Mouse (Mus musculus) forebrain, embryonic 13.5 days (tissue): ENCODE measurements around the gene Ralgapa1. TPM values are rescaled to one million over a fixed set of nuclear protein-coding genes. Genes with fewer than 3 reads are reported as not detected.
A peak's percentile ranks its signal among the peaks of the same experiment; 100 is the strongest.
"Not testable (repeated sequence)": the region's sequence is repeated elsewhere in the genome, so short reads cannot be mapped to it uniquely, and the experiment has no call there.

Experiments
- ATAC-seq: fragments of 200-750 bp; cut with Nextera tagmentation; 2 replicates; pipeline ENCODE4 v1.8.0; 2017
- H3K27ac ChIP-seq: fragments of 300-500 bp; sonication (generic); 2 replicates; pipeline ENCODE4 v1.5.1; 2015; ENCODE audit warnings: inconsistent platforms, mild to moderate bottlenecking, moderate library complexity
- H3K27me3 ChIP-seq: fragments of 300-500 bp; sonication (generic); 2 replicates; pipeline ENCODE4 v1.6.1; 2015; ENCODE audit warnings: mild to moderate bottlenecking, inconsistent platforms
- H3K36me3 ChIP-seq: fragments of 300-500 bp; sonication (generic); 2 replicates; pipeline ENCODE4 v1.6.1; 2015; ENCODE audit warnings: mild to moderate bottlenecking, inconsistent platforms; ENCODE audit not compliant: poor library complexity, severe bottlenecking
- H3K4me1 ChIP-seq: fragments of 300-500 bp; sonication (generic); 2 replicates; pipeline ENCODE4 v1.6.1; 2015; ENCODE audit warnings: inconsistent platforms
- H3K4me2 ChIP-seq: fragments of 300-500 bp; sonication (generic); 2 replicates; pipeline ENCODE4 v1.6.1; 2015; ENCODE audit warnings: inconsistent platforms, mild to moderate bottlenecking, moderate library complexity
- H3K4me3 ChIP-seq: fragments of 300-500 bp; sonication (generic); 2 replicates; pipeline ENCODE4 v1.5.1; 2015; ENCODE audit warnings: mild to moderate bottlenecking, inconsistent platforms
- H3K9ac ChIP-seq: fragments of 300-500 bp; sonication (generic); 2 replicates; pipeline ENCODE4 v1.6.1; 2015; ENCODE audit warnings: mild to moderate bottlenecking, inconsistent platforms
- H3K9me3 ChIP-seq: fragments of 300-500 bp; sonication (generic); replicated peaks from 2 replicates; pipeline ENCODE4 v1.6.1; 2016; ENCODE audit warnings: inconsistent platforms
- WGBS: fragments of 180-500 bp; shearing (Covaris S2); methylation state at CpG from one replicate; pipeline ENCODE4 v1.1.7; 2015; 5-methylcytosine and 5-hydroxymethylcytosine counted together
- polyA plus RNA-seq: library from polyadenylated mRNA; unstranded; fragments of >200 nt; fragmentation: Nextera tagmentation; extraction: Ambion mirVana; gene quantifications from 2 replicates; pipeline ENCODE4 v1.2.1, GENCODE M21; 2015

Gene Ralgapa1
- polyA plus RNA-seq, 1 experiment from 2014 or later: 14.1 TPM

DNA sequence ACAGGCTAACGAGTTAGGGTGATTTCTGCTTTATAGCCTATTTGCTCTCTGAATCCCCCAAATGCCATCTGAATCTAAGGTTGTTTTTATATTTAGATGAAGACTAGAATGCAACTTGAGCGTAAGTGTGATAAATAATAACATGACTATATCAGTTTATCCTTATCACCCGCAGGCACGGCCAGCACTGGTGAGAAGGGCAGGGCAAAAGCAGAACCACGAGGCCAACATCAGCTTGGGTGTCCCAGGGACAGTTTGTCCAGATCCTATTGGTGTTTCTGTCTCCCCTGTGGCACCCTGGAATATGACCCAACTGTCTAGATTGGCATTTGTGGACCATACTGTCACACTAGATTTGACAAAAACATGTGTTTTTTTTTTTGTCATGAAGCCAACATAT is 197.7 kb downstream of the Ralgapa1 start:
- Histone ChIP-seq H3K36me3 (no peaks in the 10 kb centered on the region), H3K4me3 (no peak overlapping the region), H3K9me3 (no peaks in the 10 kb centered on the region), H3K27ac (0 out of 2 replicates have a peak overlapping the region, but pooled peaks have one; percentile 23), H3K27me3 (no peaks in the 10 kb centered on the region), H3K4me1 (peaks cover 20% of the 10 kb centered on the region), H3K4me2 (no peak overlapping the region), H3K9ac (no peak overlapping the region)
- ATAC-seq: no peak
- WGBS: 58% methylated on average over 5 of the region's 5 CpGs

DNA sequence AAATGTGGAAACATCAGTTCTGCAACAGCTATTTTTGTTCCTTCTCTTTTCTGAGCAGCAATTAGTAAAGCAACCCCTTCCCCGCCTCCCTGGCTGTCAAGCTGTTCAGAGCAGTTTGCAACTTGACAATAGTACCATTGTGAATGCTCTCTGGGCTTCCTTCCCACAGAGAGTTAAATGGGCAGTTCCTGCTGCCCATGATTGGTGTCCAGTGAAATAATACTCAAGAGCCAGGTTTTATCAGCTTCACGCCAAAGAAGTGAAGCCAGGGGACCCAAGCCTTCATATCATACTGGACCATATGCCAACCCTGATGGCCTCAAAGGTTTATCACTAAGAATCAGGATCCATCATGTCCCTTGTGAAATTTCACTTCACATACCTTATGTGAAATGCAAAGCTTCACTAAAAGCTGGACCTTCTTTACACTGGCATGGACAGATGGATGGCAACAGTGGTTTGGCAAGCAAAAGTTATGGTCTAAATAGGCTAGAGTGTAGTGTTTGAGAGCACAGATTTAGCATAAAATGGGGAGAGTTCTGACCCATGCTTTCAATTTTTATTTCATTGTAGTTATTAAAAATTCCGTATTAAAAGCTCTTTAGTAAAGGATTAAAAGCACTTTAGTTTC is 198.2 kb downstream of the Ralgapa1 start:
- Histone ChIP-seq H3K36me3 (no peaks in the 10 kb centered on the region), H3K4me3 (no peak overlapping the region), H3K4me1 (peaks cover 20% of the 10 kb centered on the region), H3K4me2 (no peak overlapping the region), H3K9ac (no peak overlapping the region), H3K27me3 (no peaks in the 10 kb centered on the region), H3K27ac (0 out of 2 replicates have a peak overlapping the region, but pooled peaks have one; percentile 23), H3K9me3 (no peaks in the 10 kb centered on the region)
- ATAC-seq: peak; percentile 85
- WGBS: 13% methylated on average over 3 of the region's 3 CpGs

DNA sequence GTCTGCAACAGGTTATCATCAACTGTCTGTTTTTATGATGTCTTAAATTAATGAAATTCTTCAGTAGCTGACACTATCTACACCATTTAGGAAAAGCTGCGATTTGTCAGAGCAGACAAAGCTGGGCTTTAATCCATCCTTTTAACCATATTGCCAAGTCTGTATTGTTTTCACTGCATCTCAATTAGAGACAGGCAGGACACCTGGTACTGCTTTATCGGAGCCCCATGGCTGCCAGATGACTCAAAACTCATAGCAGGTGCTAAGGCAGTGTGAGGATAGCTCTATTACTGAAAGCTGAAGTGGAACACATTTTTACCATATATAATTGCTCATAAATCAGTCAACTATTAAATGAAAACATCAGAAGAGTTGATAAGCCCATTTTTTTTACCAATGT is 200.6 kb downstream of the Ralgapa1 start:
- ATAC-seq: no peak
- H3K36me3 ChIP-seq: no peaks in the 10 kb centered on the region
- H3K4me3 ChIP-seq: no peak overlapping the region
- H3K4me2 ChIP-seq: no peak overlapping the region
- H3K9ac ChIP-seq: no peak overlapping the region
- no peaks in the 10 kb centered on the region for H3K27me3 ChIP-seq
- no peak overlapping the region for H3K27ac ChIP-seq
- WGBS: 19% methylated on average over 2 of the region's 2 CpGs
- H3K4me1 ChIP-seq: peaks cover 17% of the 10 kb centered on the region
- no peaks in the 10 kb centered on the region for H3K9me3 ChIP-seq

DNA sequence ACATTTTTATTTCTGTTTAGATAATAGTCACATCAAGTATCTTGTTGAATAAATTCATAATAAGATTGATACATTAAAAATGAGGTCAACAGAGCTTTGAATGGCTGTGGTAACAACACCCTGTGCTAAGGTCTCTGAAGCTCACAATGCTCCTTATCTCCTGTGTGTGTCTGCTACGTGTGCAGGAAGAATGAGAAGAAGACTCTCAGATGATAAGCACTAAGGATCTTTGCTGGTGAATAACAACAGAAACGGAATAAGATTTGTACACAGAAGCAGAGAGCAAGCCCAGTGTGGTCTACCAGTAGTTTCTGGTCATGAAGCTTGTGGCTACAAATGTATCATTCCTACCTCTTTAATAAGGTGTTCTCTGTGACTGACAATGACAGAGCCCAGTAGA is 210.2 kb downstream of the Ralgapa1 start:
- no peaks in the 10 kb centered on the region for H3K9me3 ChIP-seq
- no peak overlapping the region for H3K27ac ChIP-seq
- H3K4me2 ChIP-seq: no peak overlapping the region
- 74% methylated on average over 2 of the region's 2 CpGs for WGBS
- no peak overlapping the region for H3K9ac ChIP-seq
- H3K4me3 ChIP-seq: no peak overlapping the region
- no peak for ATAC-seq
- H3K4me1 ChIP-seq: peaks cover 4% of the 10 kb centered on the region
- no peaks in the 10 kb centered on the region for H3K27me3 ChIP-seq
- no peaks in the 10 kb centered on the region for H3K36me3 ChIP-seq

DNA sequence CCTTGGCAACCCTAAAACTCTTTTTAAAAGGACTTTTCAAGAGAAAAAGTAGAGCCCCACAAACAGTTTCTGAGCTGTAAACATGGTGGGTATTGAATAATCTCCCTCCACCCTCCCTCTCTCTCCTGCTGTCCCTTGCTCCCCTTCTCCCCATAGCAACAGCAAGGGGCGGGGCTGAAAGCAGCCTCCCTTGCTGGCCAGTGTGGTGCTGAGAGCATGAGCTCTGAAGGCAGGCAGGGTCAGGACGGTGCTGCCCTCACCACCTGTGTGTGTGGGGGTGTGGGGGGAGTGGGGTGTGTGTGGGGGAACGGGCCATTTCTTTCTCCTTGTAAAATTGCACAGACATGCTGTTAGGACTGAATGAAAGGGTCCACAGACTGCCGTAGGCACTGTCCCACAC is 213.1 kb downstream of the Ralgapa1 start:
- ATAC-seq: 0 out of 2 replicates have a peak, but pooled peaks have one; percentile 24

DNA sequence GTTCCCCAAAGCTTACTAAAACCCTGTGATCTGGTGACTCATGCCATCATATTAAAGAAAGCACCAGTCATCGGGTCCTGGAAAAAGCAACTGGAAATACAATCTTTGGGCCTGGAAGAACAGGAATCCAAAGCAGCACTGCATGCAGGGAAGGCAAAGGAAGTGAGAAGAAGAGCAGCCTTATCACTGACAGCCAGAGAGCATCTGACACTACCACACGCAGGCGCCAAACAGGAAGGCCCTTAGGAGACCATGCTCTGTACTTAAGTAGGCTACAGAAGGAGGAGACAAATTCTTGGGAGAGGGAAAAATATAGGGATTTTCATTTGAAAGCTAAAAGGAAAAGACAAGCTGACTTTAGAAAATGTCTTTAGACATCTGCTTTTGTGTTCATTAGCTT is 216.6 kb downstream of the Ralgapa1 start:
- ATAC-seq: no peak
- Histone ChIP-seq H3K4me3 (no peak overlapping the region), H3K27me3 (peaks cover 31% of the 10 kb centered on the region), H3K9me3 (no peaks in the 10 kb centered on the region), H3K4me1 (peaks cover 17% of the 10 kb centered on the region), H3K36me3 (no peaks in the 10 kb centered on the region), H3K27ac (no peak overlapping the region), H3K9ac (no peak overlapping the region), H3K4me2 (no peak overlapping the region)
- WGBS: 93% methylated on average over 3 of the region's 3 CpGs

More for the DNA sequence above, 213.1 kb downstream of the Ralgapa1 start:
- Histone ChIP-seq H3K4me1 (peaks cover 4% of the 10 kb centered on the region), H3K27me3 (no peaks in the 10 kb centered on the region; the same call in 1 of the 2 replicates), H3K27ac (no peak overlapping the region), H3K4me2 (no peak overlapping the region), H3K9ac (no peak overlapping the region), H3K36me3 (no peaks in the 10 kb centered on the region), H3K9me3 (no peaks in the 10 kb centered on the region), H3K4me3 (no peak overlapping the region)
- WGBS: 18% methylated on average over 4 of the region's 4 CpGs

DNA sequence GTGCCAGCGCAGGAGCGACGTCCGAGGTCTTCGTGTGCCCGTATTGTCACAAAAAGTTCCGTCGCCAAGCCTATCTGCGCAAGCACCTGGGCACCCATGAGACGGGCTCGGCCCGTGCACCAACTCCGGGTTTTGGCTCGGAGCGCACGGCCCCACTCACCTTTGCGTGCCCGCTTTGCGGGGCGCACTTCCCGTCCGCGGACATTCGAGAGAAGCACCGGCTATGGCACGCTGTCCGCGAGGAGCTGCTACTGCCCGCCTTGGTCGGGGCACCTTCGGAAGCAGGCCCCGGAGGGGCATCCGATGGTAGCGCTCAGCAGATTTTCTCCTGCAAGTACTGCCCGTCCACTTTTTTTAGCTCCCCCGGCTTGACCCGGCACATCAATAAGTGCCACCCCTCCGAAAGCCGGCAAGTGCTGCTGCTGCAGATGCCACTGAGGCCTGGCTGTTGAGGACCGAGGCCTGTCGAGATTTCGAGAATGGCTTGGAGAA is 220.4 kb downstream of the Ralgapa1 start:
- Histone ChIP-seq H3K9me3 (no peaks in the 10 kb centered on the region), H3K9ac (peak overlapping the region; percentile 51), H3K4me2 (peak overlapping the region; percentile 90), H3K27ac (no peak overlapping the region), H3K4me3 (peak overlapping the region; percentile 52), H3K36me3 (no peaks in the 10 kb centered on the region), H3K27me3 (peaks cover 67% of the 10 kb centered on the region), H3K4me1 (peaks cover 25% of the 10 kb centered on the region)
- 2% methylated on average over 39 of the region's 42 CpGs for WGBS
- ATAC-seq: 0 out of 2 replicates have a peak, but pooled peaks have one; percentile 1

DNA sequence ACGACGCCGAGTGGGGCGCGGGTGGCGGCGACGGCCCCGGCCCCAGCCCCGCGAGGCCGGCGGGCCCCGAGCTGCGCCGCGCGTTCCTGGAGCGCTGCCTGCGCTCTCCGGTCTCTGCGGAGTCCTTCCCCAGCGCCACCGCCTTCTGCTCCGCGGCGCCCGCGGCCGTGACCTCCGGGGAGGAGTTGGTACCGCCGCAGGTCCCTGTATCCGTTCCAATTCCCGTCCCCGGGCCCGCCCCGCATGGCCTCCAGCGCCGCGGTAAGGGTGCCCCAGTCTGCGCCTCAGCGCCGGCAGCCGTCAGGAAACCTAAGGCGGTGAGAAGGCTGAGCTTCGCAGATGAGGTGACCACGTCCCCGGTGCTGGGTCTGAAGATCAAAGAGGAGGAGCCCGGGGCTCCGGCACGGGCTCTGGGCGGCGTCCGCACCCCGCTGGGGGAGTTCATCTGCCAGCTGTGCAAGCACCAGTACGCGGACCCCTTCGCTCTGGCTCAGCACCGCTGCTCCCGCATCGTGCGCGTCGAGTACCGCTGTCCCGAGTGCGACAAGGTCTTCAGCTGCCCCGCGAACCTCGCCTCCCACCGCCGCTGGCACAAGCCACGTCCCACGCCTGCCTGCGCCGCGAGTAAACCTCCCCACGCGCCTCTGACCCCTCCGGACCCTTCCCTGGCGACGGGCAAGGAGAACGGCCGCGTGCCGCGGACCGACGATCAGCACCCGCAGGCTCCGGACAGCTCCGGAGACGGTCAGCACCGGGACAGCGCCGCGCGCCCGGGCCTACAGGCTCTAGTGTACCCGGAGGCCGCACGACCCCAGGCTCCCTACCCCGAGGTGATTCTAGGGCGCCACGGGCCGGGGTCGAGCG is 221.1 kb downstream of the Ralgapa1 start:
- Histone ChIP-seq H3K9ac (peak overlapping the region; percentile 51), H3K36me3 (no peaks in the 10 kb centered on the region), H3K9me3 (no peaks in the 10 kb centered on the region), H3K27me3 (peaks cover 67% of the 10 kb centered on the region), H3K4me3 (peak overlapping the region; percentile 52), H3K27ac (no peak overlapping the region), H3K4me1 (peaks cover 25% of the 10 kb centered on the region), H3K4me2 (peak overlapping the region; percentile 90)
- under 1% methylated on average over 105 of the region's 109 CpGs for WGBS
- ATAC-seq: peak; percentile 66

DNA sequence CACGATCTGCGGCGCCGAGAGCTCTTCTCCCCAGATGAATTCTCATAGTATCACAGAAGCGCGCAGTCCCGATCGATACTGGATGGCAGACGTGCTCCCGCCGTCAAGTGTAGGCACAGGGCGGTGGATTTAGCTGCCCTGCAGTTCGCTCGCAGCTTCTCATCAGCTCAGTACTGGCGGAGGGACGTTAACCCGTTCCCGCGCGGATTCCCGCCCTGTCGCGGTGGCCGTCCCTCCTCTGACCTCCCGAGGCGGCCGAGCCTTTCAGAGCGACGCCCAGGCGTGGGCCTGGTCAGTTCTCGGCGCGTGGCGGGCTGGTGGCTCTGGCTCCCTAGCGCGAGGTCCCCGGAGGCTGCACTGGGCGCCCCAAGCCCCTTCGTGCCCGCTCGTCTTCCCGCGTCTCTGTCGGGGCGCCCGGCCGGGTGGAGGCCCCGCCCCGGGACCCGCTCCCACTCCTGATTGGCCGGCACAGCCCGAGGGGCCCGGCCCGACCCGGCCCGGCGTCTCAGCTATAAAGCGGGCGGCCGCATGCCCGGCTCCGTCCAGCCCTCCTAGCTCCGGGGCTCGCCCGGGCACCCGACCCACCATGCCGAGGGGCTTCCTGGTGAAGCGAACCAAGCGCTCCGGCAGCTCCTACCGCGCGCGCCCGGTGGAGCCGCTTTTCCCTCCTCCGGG is 221.9 kb downstream of the Ralgapa1 start, which contains the start of gene Insm2:
Gene Insm2, plus strand, starts transcription at position 541 of the 675 bp plus-strand sequence.
- peaks cover 67% of the 10 kb centered on the region for H3K27me3 ChIP-seq
- H3K4me2 ChIP-seq: peak within 1 kb of the TSS; percentile 90
- H3K27ac ChIP-seq: no peak within 1 kb of the TSS
- H3K36me3 ChIP-seq: no peaks in the 10 kb centered on the region
- peak within 1 kb of the TSS; percentile 51 for H3K9ac ChIP-seq
- H3K9me3 ChIP-seq: no peaks in the 10 kb centered on the region
- H3K4me3 ChIP-seq: peak within 1 kb of the TSS; percentile 52
- ATAC-seq: peak; percentile 85
- under 1% methylated on average over 77 of the region's 77 CpGs for WGBS
- H3K4me1 ChIP-seq: peaks cover 25% of the 10 kb centered on the region

DNA sequence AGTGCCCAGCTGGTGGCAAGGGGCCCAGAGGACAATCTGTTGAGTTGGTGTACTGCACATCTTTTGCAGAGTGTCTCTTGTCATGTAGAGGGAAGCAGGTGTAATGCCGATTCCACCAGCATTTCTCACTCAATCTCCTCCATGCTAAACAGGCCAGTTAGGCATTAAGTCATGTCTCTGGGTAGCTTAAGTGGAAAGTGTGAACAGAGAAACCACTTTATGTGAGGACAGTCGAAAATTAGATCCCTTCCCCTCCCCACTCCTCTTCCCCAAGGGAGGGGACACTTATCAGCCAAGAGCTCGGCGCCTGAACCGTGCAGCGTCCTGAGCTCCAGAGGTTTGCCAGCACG is 222.5 kb downstream of the Ralgapa1 start:
- peaks cover 67% of the 10 kb centered on the region for H3K27me3 ChIP-seq
- 4% methylated on average over 7 of the region's 7 CpGs for WGBS
- no peak for ATAC-seq
- H3K9ac ChIP-seq: peak overlapping the region; percentile 51
- no peaks in the 10 kb centered on the region for H3K36me3 ChIP-seq
- H3K9me3 ChIP-seq: no peaks in the 10 kb centered on the region
- peak overlapping the region; percentile 90 for H3K4me2 ChIP-seq
- peaks cover 25% of the 10 kb centered on the region for H3K4me1 ChIP-seq
- peak overlapping the region; percentile 52 for H3K4me3 ChIP-seq
- H3K27ac ChIP-seq: no peak overlapping the region

DNA sequence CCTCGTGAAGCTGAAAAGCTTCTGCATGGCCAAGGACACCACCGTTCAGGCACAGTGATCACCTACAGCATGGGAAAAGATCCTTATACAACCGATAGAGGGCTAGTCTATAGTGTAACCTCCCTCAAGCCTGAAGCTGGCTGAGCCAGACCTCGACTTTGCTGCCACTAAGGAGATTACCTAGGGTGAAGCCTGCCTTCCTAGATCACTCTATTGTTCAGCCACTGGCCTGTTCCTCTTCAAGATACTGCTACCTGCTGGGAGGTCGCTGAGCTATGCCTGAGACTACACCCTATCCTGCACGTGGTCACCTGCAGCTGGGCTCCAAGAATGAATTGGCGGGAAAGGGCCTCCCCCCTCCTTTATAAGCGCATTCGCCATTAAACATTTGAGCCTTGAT is 234.0 kb downstream of the Ralgapa1 start:
- ATAC-seq, H3K9me3 ChIP-seq, H3K4me2 ChIP-seq, H3K9ac ChIP-seq, H3K27me3 ChIP-seq, H3K4me1 ChIP-seq, H3K27ac ChIP-seq, H3K36me3 ChIP-seq, H3K4me3 ChIP-seq: not testable (repeated sequence)
- WGBS: 54% methylated on average over 9 of the region's 9 CpGs

DNA sequence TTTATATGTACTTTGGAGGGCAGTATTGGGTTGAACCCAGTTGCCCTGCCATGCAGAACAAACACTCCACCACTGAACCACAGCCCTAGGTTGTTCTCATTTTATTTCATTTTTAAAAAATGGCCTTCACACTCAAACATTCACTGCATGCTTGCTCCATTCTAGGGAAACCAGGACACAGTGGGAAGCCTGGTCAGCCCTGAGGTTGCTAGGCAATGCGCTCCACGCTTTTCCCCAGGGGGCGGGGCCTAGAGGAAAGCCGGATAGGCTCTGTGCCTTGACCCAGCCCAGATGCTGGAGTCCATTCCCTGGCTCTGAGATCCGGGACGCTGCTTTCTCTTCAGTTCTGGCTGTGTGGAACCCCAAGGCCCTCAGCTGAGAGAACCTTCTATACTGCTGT is 247.2 kb downstream of the Ralgapa1 start:
- peak; percentile 45; the same call in 1 of the 2 replicates for ATAC-seq
- Histone ChIP-seq H3K36me3 (no peaks in the 10 kb centered on the region), H3K4me1 (peaks cover 14% of the 10 kb centered on the region; the same call in 1 of the 2 replicates), H3K27ac (no peak overlapping the region), H3K4me2 (no peak overlapping the region), H3K9ac (no peak overlapping the region), H3K27me3 (no peaks in the 10 kb centered on the region), H3K4me3 (no peak overlapping the region), H3K9me3 (no peaks in the 10 kb centered on the region)
- 4% methylated on average over 6 of the region's 6 CpGs for WGBS
